Mouse (Mus musculus) left cerebral cortex, postnatal 14 days (tissue): Measurements from ENCODE around the gene Myo18a. TPM values are rescaled to one million over a fixed set of nuclear protein-coding genes. Genes with fewer than 3 reads are reported as not detected.

ENCODE experiments used
- DNase-seq, 2 experiments: peaks; one replicate each; pipeline ENCODE4 v3.0.0; 2021 to 2022; ENCODE audit warnings: low spot score in 2 of 2, mixed read lengths in 1 of 2
- intact Hi-C: fragments of 180-260 bp; cut with DNase I; formaldehyde crosslinking; loops from one replicate; pipeline ENCODE4 v1.15.1; 2025
- total RNA-seq, 2 experiments: library from RNA; stranded (reverse); gene quantifications; 2 replicates each; pipeline ENCODE4 v1.2.3; 2021

Myo18a gene
- total RNA-seq, 2 experiments from 2014 or later = 151 to 169 TPM

DNA sequence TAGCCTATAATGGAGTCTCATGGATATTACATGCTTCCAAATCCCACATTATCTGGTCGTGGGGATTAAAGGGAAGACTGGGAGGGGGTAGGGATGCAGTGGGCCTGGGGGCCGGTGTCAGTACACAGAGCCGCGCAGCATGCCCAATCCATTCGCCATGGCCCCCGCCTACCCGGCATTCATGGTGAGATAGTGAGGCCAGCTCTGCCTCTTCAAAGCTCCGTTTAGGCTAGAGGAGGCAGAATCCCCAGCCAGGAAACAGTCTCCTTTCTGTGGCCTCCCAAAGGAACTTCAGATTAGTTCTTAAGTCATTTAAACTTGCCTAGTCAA, 122.2 kb downstream of the Myo18a start:
- no peak for DNase-seq
- intact Hi-C loops = no loop called here

DNA sequence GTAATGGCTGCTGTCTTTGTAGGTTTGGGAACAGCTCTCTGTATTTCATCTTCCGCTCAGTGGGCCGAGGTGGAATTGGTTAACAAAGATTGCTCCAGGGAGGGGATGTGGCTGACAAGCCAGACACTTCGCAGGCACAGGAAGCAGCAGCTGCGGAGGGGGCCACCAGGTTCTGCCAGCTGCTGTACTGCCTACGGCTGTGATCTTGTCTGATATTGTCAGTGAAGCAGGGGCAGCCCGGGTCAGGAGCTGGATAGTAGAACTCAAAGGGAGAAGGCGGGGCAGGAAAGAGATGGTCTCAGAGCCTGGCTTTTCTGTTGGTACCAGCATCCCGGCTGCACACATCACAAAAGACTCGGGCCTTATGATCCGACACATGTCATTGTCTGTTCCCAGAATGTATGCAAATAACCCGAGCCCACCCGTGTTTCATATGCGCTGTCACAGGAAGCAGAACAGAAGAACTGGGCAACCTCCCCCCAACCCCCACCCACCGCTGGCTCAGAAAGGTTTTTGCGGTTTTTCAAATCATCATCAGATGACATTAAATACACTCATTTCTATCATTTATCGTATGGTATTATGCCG, 124.4 kb downstream of the Myo18a start:
- peak; percentile 53 to 84 for DNase-seq
- intact Hi-C loops = no loop called here

DNA sequence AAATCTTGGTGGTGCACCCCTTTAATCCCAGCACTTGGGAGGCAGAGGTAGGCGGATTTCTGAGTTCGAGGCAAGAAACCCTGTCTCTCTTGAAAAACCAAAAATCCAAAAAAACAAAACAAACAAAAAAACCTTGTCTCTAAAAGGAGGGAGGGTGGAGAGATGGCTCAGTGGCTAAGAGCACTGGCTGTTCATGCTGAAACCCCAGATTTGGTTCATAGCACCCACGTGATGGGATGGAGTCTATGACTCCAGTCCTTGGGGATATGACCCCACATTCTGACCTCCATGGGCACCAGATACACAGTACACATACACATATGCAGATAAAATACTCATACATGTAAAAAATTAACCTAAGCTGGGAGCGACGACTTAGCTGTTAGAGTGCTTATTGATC, 125.8 kb downstream of the Myo18a start:
- DNase-seq = no peak
- intact Hi-C loops = no loop called here

DNA sequence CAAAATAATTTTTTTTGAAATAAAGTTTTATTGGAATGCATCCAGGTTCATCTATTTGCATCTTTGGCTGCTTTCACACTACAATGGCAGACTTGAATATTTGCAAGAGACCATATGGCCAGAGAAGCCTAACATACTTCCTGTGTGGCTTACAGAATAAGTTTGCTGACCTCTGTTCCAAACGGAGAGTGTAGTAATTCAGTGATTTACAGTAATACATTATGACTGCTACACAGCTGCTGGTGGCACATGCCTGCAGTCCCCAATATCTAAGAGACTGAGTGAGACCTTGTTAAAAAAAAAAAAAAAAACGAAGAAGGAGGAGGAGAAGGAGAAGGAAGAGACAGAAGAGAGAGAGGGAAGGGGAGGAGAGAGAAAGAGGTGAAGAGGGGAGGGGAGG, 126.4 kb downstream of the Myo18a start:
- intact Hi-C loops = no loop called here
- no peak for DNase-seq

DNA sequence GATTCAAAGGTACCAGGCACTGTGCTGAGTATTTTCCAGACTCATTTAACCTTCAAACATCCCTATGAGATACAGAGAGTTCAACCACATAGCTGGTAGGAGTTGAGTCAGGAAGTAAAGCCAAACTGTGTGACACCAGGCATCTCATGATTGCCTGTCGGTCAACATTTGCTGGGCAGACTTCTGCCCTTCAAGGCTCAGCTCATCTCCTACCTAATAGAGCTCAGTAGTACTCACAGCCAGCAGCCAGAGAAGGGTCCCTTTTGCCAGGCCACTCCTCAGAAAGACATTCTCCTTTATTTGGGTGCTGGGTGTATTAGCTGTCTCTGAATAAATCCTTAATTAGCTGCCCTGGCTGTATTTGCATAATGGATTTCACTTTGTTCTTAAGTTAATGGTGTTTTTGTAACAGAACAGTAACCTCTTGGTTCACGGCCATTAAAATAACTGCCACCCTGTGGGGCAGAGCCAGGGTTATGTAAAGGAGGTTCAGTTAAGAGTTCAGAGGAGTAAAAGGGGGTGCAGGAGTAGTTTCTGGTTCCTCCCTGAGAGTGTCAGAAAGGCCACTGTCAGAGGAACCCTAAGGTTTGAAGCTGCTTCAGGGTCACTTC, 127.7 kb downstream of the Myo18a start:
- DNase-seq = no peak
- intact Hi-C loops = no loop called here

DNA sequence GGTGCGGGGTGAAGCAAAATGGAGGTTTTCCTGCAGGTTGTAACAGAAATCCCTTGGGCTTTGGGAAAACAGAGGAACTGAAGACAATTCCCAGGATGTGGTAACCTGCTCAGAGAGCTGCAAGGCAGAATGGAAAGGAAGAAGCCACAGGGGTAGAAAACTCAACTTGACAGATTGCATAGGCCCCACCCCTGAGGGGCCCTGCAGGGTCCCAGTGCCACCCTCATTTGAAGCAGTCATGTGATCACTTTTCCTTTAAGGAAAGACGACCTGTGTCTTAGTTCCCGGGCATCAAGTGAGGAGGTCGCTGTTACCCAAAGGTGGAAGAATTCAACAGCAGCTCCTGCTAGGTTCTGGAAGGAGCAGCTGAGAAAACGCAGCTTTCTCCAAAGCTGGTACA, 129.8 kb downstream of the Myo18a start:
- intact Hi-C loops = no loop called here
- DNase-seq = no peak

DNA sequence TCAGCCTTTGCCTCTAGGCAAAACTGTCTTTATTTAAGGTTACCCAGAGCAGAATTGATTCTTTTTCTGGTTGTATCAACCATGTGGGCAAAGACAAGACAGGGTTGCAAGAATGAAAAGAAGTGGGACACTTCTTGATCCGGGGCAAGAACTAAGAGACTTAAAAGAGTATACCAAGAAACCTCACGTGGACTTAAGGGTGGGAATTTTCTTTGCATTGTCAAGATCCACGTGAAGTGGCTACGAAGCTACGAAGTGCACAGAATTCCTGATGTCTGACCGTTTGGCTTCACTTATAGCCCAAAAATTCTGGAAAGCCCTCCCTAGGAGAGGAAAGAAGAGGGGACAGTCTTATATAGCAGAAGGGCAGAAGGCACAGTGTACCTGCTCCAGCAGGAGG, 130.2 kb downstream of the Myo18a start:
- intact Hi-C loops = no loop called here
- no peak for DNase-seq

DNA sequence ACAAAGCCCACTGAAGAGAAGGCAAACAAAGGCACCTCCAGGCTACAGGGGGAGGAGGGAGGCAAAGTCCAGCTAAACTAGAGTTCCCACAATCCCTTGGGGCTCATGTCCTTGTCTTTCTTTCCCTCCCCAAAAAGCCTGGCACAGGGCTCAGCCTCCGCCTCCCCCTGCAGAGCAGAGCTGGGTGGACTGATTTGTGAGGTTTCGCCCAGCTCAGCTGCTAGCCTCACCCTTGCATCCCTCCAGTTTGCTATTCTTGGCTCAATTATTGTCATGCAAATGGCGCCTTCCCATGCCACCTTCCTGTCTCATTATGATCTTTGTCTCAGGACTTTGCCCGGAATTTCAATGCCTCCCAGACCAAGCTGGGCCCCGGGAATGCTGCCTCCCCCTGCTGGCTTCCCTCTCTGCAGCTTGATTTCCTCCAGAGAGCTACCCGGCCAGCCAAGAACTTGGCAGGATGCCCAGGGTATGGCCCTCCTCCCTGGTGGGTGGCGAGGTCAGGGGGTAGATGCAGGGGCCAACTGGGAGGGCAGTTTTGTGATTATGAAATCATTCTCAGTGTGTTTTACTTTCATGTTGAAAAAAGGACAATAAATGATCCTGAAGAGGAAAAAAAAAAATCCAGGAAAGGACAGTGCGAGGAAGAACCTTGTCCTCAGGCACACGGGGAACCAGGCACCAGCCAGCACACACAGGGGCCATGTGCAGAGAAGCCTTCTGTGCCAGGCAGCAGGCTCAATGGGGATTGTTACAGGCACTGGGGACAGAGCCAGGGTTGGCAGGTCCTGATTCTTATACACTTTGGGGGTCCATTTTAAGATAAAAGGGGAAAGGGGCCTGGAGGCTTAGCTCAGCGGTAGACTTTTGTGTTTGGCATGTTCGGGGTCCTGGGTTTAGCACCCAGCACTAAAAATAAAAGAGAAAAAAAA, 131.0 kb downstream of the Myo18a start, which contains the start of gene Pipox:
Gene Pipox (minus strand): TSS at position 310 of the 932 bp plus-strand sequence.
- DNase-seq = peak; percentile 78 to 80

DNA sequence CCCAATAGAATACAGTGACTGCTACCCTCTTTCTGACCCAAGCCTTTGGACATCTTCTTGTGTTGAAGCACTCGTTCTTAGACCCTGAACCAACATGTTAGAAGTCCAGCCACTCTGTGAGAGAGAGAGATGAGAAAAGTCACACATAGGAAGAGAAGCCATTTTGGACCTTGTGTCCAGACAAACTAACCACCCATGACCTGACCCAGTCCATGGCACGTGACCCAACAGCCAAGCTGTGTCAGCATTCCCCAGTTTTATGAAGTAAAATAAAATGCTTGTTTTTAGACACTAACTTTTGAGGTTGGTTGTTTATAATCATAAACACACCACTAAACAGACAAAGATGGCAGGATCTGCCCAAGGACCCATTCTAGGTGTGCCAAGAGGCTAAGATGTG, 131.9 kb downstream of the Myo18a start:
- no peak for DNase-seq
- intact Hi-C loops = no loop called here

More for the DNA sequence above, 131.0 kb downstream of the Myo18a start, which contains the start of gene Pipox:
- intact Hi-C loops = no loop called here

DNA sequence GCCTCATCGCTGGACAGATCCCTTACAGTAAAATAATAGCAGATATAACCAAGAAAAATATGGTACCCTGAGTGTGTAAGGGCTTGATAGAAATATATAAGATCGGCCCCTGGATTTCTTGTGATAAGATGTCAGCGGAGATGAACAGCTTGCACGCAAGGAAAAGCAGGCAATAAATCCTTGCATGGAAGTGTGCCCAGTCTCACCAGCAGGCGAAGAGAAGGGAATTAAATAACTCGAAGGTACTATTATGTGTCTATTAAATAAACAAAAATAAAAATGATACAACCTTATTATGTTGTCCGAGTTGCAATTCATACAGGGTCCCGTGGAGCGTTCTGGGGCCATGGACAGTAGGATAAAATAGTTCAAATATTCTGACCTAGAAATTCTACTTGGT, 133.0 kb downstream of the Myo18a start:
- intact Hi-C loops = no loop called here
- DNase-seq = no peak

DNA sequence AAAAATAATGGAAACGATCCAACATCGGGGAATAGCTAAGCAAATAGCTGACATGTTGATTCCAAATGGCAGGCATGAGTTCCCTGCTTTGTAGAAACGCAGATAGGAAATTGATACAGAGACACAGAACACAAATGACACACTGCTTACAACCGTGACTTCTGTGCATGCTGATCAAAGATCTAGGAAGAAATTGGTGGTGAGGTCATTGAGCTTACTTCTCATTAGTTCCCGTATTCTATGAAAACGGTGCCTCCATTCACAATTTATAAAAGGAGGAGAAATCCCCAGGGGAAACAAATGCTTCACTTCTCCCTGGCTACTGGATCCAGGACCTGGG, 133.4 kb downstream of the Myo18a start:
- intact Hi-C loops = no loop called here
- DNase-seq = no peak

DNA sequence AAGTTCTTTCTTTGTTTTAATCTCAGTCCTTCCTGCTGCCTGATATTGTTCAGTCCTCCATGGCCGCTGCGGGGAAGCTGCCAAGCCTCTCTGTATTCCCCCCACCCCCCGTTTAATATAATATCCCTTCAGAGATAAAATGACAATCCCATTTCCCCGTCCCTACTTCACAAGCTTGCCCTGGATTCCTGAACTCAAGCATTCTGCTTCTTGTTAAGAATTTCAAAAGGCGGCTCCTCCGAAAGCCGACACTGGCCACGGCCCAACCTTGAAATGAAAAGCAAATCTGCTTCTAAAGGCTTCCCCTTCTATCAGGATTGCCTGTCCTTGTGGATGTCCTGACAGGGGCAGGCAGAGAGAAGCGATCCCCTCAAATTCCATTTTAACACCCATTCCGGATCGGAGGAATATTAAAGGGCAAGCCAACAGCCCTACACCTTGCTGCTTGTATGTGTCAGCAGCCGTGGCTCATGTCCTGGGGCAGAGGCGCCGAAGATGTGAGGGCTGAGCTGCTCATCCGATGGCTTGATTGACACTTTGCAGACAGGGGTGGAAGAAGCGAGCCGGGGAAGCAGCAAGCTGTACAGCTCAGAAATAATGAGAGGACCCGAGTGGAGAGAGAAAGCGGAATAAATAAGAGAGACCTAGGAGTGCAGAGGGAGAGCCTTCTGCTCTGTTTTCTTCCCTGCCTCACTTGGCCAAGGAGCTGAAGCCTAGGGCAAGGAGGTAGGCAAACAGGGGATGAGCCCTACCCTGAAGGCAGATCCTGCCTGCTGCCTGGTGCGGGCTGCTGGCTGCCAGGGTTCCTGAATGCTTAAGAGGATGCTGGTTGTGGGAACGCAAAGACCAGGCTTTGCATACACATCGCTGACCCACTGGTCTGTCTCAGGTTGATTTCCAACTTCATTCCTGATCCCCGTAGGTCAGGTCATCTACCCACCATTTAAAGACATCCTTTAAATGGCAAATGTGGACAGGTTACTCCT, 134.1 kb downstream of the Myo18a start:
- no peak for DNase-seq
- intact Hi-C loops = no loop called here

DNA sequence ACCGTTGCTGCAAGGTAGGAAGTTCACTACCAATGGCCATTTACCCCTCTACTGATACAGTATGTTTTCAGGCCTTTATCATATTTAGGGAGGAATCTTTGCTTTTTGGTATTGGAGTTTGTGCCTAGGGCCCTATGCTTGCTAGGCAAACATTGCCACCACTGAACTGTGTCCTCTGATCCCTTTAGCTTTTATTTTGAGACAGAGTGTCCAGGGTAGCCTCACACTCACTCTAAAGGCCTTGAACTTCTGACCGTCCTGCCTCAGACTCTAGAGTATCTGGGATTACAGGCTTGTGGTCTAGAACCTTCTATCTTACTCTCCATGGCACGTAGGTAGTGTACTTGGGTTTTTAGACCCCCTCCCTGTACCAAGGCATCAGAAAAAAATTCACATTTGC, 137.1 kb downstream of the Myo18a start:
- intact Hi-C loops = no loop called here

DNA sequence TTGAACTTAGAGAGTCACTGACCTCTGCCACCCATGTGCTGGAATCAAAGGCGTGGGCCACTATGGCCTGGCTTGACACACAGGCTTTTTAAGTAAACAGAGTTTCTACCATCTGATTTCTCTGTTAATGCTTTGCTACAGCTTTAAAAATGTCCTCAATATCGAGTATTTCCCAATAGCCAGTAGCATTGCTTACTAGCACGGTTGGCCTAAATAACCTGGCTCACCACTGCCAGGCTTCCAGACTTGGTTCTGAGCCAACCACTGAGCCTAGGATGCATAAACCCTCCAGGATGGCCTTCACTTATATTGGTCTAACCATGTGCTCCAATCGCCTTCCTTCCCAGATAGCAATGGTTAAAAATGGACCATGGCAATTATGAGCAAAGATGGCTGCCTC, 137.7 kb downstream of the Myo18a start:
- DNase-seq = no peak

More for the DNA sequence above, 137.1 kb downstream of the Myo18a start:
- no peak for DNase-seq

DNA sequence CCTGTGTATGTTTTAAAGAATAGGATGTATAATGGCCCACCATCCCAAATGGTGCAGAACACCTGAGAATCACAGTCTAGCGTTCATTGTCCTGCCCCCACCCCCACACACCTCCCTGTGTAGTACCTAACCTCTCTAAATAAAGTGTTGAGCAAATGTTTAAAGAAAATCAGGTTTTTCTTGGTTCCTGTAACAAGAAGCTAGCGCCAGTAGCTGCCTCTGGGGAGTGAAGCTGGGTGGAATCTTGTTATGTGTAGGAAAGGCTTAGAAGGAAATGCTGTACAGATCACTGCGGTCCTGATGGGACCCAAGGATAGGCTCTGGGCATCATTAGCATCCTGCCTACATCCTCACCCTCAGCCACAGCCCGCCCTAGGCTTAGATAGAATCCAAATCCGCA, 138.3 kb downstream of the Myo18a start:
- intact Hi-C loops = no loop called here
- no peak for DNase-seq

More for the DNA sequence above, 137.7 kb downstream of the Myo18a start:
- intact Hi-C loops = no loop called here

DNA sequence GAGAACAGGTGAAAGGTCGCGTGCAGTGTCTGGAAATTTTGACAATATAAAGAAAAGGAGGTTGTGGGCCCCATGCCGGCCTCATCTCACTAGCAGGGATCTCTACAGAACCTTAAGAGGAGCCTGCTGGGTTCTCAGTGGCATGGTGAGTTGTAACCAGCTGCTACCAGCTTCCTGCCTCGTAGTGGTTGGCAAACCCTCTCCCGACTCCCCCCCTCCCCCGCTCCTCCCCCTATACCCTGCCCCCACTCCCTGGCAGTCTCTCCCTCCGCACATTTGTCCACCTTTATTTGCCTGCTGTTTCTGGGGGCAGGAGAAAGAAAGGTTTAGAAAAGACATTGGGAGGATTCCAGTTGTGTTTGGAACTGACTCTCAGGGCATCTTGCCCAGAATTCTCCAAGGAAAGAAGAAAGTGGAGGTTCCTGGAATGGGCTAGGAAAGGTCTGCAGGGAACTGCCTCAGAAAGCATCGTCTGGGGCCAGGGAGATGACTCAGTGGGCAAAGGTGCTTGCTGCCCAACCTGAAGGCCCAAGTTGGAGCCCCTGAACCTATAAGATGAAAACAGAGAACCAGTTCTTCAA, 138.8 kb downstream of the Myo18a start:
- intact Hi-C loops = no loop called here
- no peak for DNase-seq

DNA sequence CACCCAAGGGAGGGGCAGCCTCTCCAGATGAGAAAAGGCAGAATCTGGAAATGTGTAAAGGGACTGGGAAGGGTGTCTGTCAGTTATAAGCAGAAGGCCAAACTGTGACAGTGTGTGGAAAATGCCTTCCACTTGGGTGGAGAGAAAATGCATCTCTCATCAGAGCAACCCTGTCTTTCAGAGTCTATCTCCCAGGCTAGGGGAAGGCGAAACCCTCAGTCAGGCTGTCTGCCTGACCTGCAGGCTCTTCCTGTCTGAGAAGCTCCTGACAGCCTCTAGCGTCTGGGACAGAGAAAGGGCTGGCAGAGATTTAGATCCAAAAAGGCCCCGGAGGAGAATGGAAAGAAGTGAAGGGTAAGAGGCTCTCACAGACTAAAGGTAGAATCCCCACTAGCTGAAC, 140.7 kb downstream of the Myo18a start:
- intact Hi-C loops = no loop called here
- no peak for DNase-seq

DNA sequence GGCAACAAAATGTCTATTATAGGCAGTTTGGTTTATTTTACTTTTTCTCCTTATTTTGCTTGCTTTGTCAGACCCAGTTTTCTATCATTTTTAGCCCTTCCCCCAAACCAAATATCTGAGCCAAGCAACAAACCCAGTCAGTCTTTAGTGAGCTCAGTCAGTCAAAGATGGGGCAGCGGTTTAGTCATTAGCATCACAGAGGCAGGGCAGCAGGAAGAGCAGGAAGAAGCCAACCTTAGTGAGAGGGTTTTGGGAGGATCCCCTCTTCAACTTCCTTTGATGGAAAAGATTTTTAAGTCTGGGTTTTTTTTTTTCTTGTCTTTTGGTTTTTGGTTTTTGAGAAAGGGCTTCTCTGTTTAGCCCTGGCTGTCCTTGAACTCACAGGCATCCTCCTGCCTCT, 141.7 kb downstream of the Myo18a start:
- DNase-seq = no peak
- intact Hi-C loops = no loop called here

DNA sequence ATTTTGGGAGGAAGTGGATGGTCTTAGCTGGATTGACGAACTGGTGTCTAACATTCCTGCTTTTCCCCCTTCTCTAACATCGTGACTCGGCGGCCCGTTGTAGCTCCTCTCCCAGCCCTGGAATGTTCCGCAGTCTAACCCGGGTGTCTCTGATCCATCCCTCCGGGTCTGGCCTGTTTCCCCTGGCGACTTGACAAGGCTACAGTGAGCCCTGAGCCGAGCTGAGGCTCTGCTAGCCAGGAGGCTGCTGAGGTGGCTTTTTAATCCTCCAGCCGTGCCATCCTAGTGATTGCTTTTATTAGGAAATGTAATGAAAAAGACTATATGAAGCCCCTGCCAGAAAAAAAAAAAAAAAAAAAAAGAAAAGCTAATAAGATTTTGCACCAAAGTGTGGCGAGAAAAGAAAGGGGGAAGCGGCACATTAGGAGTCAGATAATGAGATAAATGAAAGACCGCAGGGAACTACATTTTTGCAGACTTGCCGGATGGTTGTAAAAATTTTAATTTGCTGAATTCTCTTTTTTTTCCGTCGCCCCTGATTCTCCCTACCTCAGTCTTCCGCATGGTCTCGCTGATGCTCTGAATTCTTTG, 143.1 kb downstream of the Myo18a start:
- no peak for DNase-seq
- intact Hi-C loops = no loop called here
